Mouse (Mus musculus) small intestine, adult 10 weeks (tissue): Measurements from ENCODE around the gene Defa33. TPM values are rescaled to one million over a fixed set of nuclear protein-coding genes. Genes with fewer than 3 reads are reported as not detected.

Source experiments
- polyA plus RNA-seq: library from polyadenylated mRNA; stranded (reverse); fragments of 350-450 nt; fragmentation: Illumina TruSeq; extraction: RNeasy Lipid Tissue Mini Kit (QIAGEN cat#74804); gene quantifications from one replicate; pipeline ENCODE4 v1.2.3, GENCODE M21; 2014; ENCODE audit warnings: low replicate concordance

The Defa33 gene
- polyA plus RNA-seq: 12.8 TPM

DNA sequence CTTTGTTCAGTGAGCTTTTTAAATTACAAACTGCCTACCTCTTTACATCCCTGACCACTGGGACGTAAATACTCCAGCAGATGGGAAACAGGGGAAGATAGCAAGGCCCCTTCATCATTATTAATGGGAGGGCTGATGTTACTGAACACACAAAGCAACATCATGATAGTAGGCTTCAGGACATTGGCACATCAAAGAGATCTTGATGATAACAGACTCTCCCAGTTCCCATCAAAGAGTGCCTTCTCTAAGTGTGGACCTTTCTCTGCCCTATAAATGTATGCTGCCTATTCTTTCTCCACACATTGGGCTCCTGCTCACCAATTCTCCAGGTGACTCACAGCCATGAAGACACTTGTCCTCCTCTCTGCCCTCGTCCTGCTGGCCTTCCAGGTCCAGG lies at the start of gene Defa33:
Gene Defa33, plus strand, starts transcription at position 301 of the 400 bp plus-strand sequence.

DNA sequence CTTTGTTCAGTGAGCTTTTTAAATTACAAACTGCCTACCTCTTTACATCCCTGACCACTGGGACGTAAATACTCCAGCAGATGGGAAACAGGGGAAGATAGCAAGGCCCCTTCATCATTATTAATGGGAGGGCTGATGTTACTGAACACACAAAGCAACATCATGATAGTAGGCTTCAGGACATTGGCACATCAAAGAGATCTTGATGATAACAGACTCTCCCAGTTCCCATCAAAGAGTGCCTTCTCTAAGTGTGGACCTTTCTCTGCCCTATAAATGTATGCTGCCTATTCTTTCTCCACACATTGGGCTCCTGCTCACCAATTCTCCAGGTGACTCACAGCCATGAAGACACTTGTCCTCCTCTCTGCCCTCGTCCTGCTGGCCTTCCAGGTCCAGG lies 13.4 kb upstream of the Defa33 start, which contains the start of gene Defa2:
Gene Defa2, plus strand, starts transcription at position 301 of the 400 bp plus-strand sequence.

DNA sequence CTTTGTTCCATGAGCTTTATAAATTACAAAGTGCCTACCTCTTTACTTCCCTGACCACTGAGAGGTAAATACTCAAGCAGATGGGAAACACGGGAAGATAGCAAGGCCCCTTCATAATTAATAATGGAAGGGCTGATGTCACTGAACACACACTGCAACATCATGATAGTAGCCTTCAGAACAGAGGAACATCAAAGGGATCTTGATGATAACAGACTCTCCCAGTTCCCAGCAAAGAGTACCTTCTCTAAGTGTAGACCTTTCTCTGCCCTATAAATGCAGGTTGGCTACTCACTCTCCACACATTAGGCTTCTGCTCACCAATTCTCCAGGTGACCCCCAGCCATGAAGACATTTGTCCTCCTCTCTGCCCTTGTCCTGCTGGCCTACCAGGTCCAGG lies 35.5 kb downstream of the Defa33 start, which contains the start of gene Defa36:
Gene Defa36, plus strand, starts transcription at position 301 of the 400 bp plus-strand sequence.

Other genes starting within 250 kb of the Defa33 start
- 11.5 TPM for gene Defa22, start 229.5 kb upstream of the Defa33 start, polyA plus RNA-seq
- gene Defa31, start 200.2 kb upstream of the Defa33 start, polyA plus RNA-seq: 5,443 TPM
- not detected for gene Gm15293, start 190.2 kb upstream of the Defa33 start, polyA plus RNA-seq
- 82.5 TPM for gene Gm15292, start 142.1 kb upstream of the Defa33 start, polyA plus RNA-seq
- gene Defa27, start 76.3 kb upstream of the Defa33 start, polyA plus RNA-seq: not detected
- gene Defa29, start 64.8 kb upstream of the Defa33 start, polyA plus RNA-seq: 41.6 TPM
- 12.8 TPM for gene Defa2, start 13.3 kb upstream of the Defa33 start, polyA plus RNA-seq
- 52.6 TPM for gene Defa36, start 35.6 kb downstream of the Defa33 start, polyA plus RNA-seq
- not detected for gene Gm7849, start 64.7 kb downstream of the Defa33 start, polyA plus RNA-seq
- 5.3 TPM for gene Defa20, start 117.4 kb downstream of the Defa33 start, polyA plus RNA-seq
- 5.3 TPM for gene Defa32, start 137.2 kb downstream of the Defa33 start, polyA plus RNA-seq
- 2,479 TPM for gene Defa37, start 173.6 kb downstream of the Defa33 start, polyA plus RNA-seq
- gene Defa28, start 191.2 kb downstream of the Defa33 start, polyA plus RNA-seq: not detected
- 425 TPM for gene Gm7861, start 202.7 kb downstream of the Defa33 start, polyA plus RNA-seq
- 232 TPM for gene Defa26, start 226.4 kb downstream of the Defa33 start, polyA plus RNA-seq